Mouse (Mus musculus) forelimb bud, embryonic 11.5 days (tissue): Measurements from ENCODE around the gene Gm49354.
"Not testable (repeated sequence)": the region's sequence is repeated elsewhere in the genome, so short reads cannot be mapped to it uniquely, and the experiment has no call there.

Source experiments
- DNase-seq: peaks from one replicate; pipeline ENCODE4 v3.0.0-alpha.2; 2012; ENCODE audit warnings: low read depth, low spot score

Gene Gm49354

GRCm38 (mm10) chr13:59768531-59768930 lies 13.5 kb downstream of the Gm49354 start:
- DNase-seq, result no peak

DNA sequence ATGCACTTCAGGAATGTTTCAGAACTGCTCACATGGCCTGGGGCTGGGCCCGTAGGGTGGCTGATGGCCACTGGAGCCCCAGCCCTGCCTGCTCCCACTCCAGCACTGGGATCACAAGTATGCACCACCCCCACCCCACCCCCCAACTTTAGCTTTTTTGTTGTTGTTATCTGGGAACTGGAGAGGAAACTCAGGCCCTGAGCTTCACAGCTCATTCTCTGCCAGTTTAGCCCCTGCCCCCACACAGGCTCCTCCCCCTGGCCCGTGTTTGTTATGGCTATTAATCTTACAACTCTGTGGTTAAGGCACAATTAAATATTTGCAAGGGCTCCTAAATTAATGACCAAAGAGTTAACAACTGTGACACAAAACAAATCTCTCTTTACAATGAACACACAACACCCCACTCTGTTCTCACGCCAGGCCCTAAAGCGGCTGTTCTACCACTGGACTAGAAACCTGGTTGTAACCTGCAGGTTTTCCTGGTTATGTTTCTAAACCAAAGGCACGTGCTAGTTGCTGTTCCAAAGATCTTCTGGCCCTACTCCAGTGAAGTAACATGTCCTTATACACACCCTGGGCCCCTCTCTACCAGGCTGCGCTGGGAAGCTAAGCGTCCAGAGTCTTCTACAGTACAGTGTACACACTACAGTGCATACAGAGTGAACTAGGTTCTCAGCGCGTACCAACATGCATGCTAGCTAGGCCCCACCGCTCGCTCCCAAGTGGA lies 15.1 kb downstream of the Gm49354 start:
- DNase-seq, result no peak

GRCm38 (mm10) chr13:59762791-59763190 lies 19.3 kb downstream of the Gm49354 start:
- DNase-seq, result no peak

- no peak for DNase-seq
Observed at GRCm38 (mm10) chr13:59756906-59757305, 25.1 kb downstream of the Gm49354 start.

GRCm38 (mm10) chr13:59750310-59750709 lies 31.7 kb downstream of the Gm49354 start:
- no peak for DNase-seq

- no peak for DNase-seq
Observed at GRCm38 (mm10) chr13:59746711-59747110, 35.3 kb downstream of the Gm49354 start, which contains the start of gene 1700014D04Rik. Gene 1700014D04Rik, minus strand, starts transcription at chr13:59746752.

- no peak for DNase-seq
Observed at GRCm38 (mm10) chr13:59746164-59746563, 35.9 kb downstream of the Gm49354 start.

DNA sequence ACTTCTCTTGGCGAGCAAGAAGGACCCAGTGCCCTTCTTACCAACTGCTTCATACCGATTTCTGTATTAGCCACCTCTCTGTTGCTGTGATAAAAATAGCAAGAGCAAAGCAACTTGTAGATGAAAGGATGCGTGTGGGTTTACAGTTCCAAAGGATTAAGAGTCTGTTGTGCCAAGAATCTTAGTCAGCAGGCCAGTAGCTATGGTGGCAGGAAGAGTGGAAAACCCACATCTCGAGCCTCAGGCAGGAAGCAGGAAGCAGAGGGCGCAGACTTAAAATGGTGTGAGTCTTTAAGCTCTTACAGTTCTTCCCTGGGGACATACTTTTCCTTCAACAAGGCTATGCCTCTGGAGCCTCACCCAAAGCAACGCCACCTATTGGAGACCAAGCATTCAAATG lies 36.6 kb downstream of the Gm49354 start:
- DNase-seq, result no peak

- DNase-seq, result no peak
Observed at GRCm38 (mm10) chr13:59741697-59742096, 40.3 kb downstream of the Gm49354 start.

DNA sequence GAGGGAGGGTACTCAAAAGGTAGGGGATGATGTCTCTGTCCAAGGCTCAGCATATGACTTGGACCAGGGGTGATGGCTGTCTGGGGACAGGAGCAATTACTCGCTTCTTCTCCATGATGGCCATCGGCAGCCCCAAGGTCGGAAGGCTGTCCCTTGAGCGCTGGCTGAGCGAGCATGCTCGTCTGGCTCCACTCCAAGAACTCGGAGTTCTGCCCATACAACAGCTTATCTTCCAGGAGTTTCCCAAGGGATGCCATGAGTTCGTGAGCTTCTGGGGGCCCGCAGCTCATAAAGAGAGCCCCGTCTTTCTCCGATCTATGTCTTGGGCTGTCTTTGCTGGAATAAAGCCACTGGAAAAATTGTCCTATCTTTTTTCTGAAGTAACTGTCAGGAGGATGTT lies 40.9 kb downstream of the Gm49354 start:
- no peak for DNase-seq

DNA sequence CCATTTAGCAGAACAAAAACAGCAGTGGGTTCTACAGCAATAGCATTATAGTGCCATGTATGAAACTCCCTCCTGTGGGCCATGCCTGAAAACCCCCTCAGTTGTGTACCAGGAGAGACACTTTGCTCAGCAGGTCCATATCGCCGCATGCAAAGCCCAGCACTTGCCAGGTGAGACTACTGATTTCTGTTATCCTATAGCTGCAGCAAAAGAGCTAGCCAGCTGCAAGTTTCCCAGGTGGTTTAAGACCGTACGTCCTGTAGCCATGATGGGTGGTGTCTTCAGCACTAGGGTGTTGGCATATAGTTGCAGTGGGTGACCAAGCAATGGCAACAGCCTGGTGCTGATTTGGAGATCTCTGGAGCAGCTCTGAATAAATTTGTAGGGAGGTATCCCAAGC lies 42.6 kb downstream of the Gm49354 start:
- DNase-seq, result no peak

GRCm38 (mm10) chr13:59738455-59738854 lies 43.6 kb downstream of the Gm49354 start:
- DNase-seq, result no peak

DNA sequence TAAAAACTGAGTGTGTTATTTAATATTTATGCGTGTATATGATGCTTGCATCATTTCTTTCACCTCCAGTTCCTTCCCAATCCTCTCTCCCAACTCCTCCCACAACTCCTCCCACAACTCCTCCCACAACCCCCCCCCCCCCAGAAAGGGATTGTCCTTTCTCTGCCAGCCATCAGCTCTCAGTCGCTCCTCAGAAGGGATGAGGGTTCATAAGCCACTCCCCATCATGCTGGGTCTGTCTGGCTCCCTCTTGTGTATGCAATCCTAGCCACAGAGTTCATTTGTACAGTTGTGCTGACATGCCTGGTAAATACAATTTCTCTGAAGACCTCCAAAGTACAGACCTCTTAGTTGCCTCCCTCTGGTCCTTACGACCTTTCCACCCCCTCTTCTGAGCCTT lies 46.9 kb downstream of the Gm49354 start:
- no peak for DNase-seq

DNA sequence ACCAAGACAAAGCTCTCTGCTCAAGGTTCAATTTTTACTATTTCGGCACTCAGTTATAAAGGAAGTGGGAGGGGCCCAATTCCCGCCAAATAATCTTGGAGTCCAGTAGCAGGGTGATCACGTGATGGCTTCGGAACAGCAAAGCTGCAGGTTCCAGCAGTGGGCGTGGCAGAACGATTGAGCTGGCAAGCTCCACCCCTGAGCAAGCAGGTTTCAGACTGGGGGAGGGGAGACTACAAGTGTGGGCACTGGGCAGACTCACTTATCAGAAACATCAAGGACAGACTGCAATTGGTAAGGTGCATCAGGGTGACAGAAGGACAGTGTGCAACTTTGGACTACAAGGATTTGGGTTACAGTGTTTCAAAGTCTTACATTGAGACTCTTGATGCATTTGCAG lies 47.7 kb downstream of the Gm49354 start:
- not testable (repeated sequence) for DNase-seq

DNA sequence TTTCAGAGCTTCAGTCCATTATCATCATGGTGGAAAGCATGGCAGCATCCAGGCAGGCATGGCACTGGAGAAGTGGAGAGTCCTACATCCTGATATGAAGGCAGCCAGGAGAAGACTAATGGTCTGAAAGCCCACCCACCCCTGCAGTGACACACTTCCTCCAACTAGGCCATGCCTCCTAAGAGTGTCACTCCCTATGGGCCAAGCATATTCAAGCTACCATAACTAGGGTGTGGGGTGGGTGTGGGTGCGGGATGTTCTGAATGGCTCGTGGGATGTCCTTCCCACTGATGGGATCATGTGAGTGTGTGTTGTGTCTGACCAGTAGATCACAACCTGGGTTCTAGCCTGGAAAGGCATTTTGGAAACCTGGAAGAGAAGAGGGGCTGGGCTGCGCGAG lies 48.1 kb downstream of the Gm49354 start:
- DNase-seq, result no peak

- DNase-seq, result no peak
Observed at GRCm38 (mm10) chr13:59731652-59732051, 50.4 kb downstream of the Gm49354 start, which contains the start of gene Spata31d1d. Gene Spata31d1d, minus strand, starts transcription at chr13:59731752.

DNA sequence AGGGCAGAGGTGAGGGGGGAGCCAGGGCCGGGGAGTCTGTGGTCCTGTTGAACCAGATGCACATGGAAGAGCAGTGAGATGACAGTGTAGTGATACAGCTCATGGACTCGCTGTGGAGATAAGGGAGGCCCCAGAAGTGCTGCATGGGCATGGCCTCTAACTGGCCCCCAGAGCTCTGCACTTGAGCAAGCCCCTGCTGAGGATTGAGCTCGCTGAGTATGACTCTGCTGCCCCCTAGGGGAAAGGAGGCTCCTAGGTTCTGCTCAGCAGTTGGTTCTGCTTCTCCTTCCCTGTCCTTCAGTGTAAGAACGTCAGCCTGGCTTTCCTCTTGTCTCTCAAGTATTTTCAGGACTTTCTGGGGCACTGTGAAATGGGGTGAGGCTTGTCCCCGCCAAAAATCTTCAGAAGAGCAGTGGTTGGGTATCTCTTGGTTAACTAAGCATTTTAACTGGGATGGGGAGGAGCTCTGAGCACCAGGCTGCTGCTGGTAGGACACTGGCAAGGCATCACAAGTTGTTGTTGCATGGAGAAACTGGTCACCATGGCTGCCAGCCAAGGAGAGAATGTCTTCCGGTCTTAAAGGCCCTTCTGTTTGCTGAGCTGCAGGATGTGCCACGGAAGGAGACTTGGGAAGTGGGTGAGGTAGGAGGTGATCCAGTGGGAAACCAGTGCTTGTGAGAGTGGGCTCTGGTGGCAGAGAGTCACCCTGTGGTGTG lies 53.5 kb downstream of the Gm49354 start:
- peak; percentile 88 for DNase-seq

GRCm38 (mm10) chr13:59726139-59726867 lies 55.7 kb downstream of the Gm49354 start:
- no peak for DNase-seq

- DNase-seq, result not testable (repeated sequence)
Observed at GRCm38 (mm10) chr13:59722089-59722488, 60.0 kb downstream of the Gm49354 start.

- no peak for DNase-seq
Observed at GRCm38 (mm10) chr13:59719475-59719874, 62.6 kb downstream of the Gm49354 start.

DNA sequence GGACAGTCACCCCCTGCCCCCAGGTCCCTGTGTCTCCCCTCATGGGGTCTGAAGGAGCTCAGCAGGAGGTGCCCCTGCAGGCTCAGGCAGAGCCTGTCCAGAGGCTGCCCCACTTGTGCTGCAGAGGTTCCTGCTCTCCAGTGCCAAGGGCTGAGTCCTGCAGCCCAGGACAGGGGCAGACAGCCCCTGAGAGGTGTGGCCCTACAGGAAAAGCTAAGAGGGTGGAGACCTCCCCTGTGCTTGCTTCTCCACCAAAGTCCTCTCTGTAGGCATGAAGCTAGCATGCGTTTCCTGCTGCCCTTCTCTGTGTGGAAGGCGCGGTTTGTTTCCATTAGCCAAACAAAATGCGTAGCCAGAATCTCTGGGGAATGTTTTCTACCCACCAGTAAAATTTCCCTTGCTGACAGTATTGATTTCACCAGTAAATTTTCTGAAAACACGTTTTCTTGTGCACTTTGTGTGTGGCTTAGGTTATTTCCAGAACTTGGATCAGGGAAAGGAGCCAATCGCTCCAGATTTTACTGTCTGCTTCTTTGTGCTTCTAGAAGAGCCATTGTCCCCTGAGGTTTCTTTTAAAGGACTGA lies 63.1 kb downstream of the Gm49354 start:
- DNase-seq, result not testable (repeated sequence)

GRCm38 (mm10) chr13:59713710-59714109 lies 68.3 kb downstream of the Gm49354 start:
- DNase-seq, result no peak
